Comparison of ENCODE assay signal across 23 mouse cellular contexts in genomic region chr17:50638791-50639190, GRCm38 (mm10).
A peak's percentile ranks its signal among the peaks of the same experiment; 100 is the strongest.
DNase-seq lines count a peak whose midpoint lies in the region; TF ChIP-seq lines count a peak whose summit lies in the region.
"Had no signal": no experiment of that assay in that cellular context is flagged by ENCODE, and none has a peak within 500 bp of the region (broad histone marks: within the 10 kb centered on the region; RNA-seq: fewer than 3 reads in every experiment).

No protein-coding gene starts in this region.

- in situ Hi-C loops in ES-E14 (cut with MboI; ENCODE audit: low sequenced_read_pairs in 2 of 2, unreplicated experiment in 2 of 2), result no loop called here

- intact Hi-C loops in left cerebral cortex, postnatal 25 days (cut with DNase I), result no loop called here

- H3K4me1 ChIP-seq in ES-E14 (ENCODE audit: control insufficient read depth in 2 of 2, insufficient read depth in 2 of 2, low read length in 2 of 2, poor library complexity in 1 of 2), result no peaks in the 10 kb centered on the region

- no peak overlapping the region for H3K4me3 ChIP-seq in ES-E14 (ENCODE audit: insufficient read depth in 1 of 2, low read depth in 1 of 2, low read length in 2 of 2, poor library complexity in 1 of 2, severe bottlenecking in 1 of 2)
- H3K4me3 ChIP-seq: forebrain, embryonic 10.5 days; forebrain, embryonic 13.5 days; gastrocnemius, adult 2 months; heart, embryonic 12.5 days; heart, embryonic 15.5 days; hindbrain, embryonic 10.5 days; hindbrain, embryonic 13.5 days had no signal

- H3K27ac ChIP-seq in ES-E14 (ENCODE audit: insufficient read depth, low read depth, low read length, poor library complexity, severe bottlenecking), result no peak overlapping the region
- H3K27ac ChIP-seq: forebrain, embryonic 10.5 days; forebrain, embryonic 13.5 days; gastrocnemius, adult 2 months; heart, embryonic 15.5 days; hindbrain, embryonic 10.5 days; hindbrain, embryonic 13.5 days had no signal

- H3K9me3 ChIP-seq in ES-E14 (ENCODE audit: control insufficient read depth, insufficient read depth, low read depth, low read length), result no peaks in the 10 kb centered on the region
- H3K9me3 ChIP-seq: forebrain, embryonic 10.5 days; forebrain, embryonic 13.5 days; heart, embryonic 12.5 days; heart, embryonic 15.5 days; hindbrain, embryonic 10.5 days; hindbrain, embryonic 13.5 days had no signal

- H3K36me3 ChIP-seq in ES-E14 (ENCODE audit: control insufficient read depth, insufficient read depth, low read length, poor library complexity, severe bottlenecking), result no peaks in the 10 kb centered on the region
- H3K36me3 ChIP-seq: heart, embryonic 15.5 days; hindbrain, embryonic 10.5 days had no signal

- H3K9ac ChIP-seq in ES-E14 (ENCODE audit: insufficient read depth, low read depth, low read length, poor library complexity, severe bottlenecking), result no peak overlapping the region
- H3K9ac ChIP-seq: forebrain, embryonic 13.5 days; heart, embryonic 12.5 days; heart, embryonic 15.5 days; hindbrain, embryonic 13.5 days had no signal

- peak; percentile 42 for DNase-seq in adrenal gland, adult 8-10 months
- no peak for DNase-seq in adrenal gland, postnatal 25 days
- DNase-seq in ES-E14 (ENCODE audit: low read depth, low spot score) (peak; percentile 25), ZHBTc4 (ENCODE audit: low read depth, low spot score) (peak; percentile 60)
- no peak for DNase-seq in layer of hippocampus, adult 11-12 months (ENCODE audit: low spot score)
- no peak for DNase-seq in left cerebral cortex, postnatal 25 days (ENCODE audit: low spot score in 2 of 2)
- DNase-seq: adrenal gland, postnatal 14 days; B cell, adult 2 months; cerebellum, adult 18-20 months; cerebellum, adult 9-10 months; cerebellum, postnatal 14 days; gastrocnemius, adult 2 months; gastrocnemius, postnatal 25 days; heart, adult 18-20 months; heart, postnatal 10 days; heart, postnatal 36 days; kidney, adult 18-20 months had no signal

TF ChIP-seq in ES-E14, 5 proteins besides CTCF, POLR2A, EP300 and RAD21:
- TF ChIP-seq ZNF384 (IDR thresholded peaks at IDR 0.05; ENCODE audit: low read depth, low read length) (0 out of 2 replicates have a peak, but pooled peaks have one; percentile 64), ZC3H11A (IDR thresholded peaks at IDR 0.05; ENCODE audit: borderline replicate concordance, low read depth, low read length) (no peak)

Comparison
In these comparisons a context has a peak if more than half of its experiments do, and no peak if none do; other contexts are left out.
1. DNase-seq: peak in adrenal gland, adult 8-10 months (single experiment), ES-E14 (single experiment) and ZHBTc4 (single experiment); none in adrenal gland, postnatal 25 days (single experiment), layer of hippocampus, adult 11-12 months (single experiment) and left cerebral cortex, postnatal 25 days (0 of 2).